Mouse (Mus musculus): Measurements from ENCODE around the gene Opcml.

DNA sequence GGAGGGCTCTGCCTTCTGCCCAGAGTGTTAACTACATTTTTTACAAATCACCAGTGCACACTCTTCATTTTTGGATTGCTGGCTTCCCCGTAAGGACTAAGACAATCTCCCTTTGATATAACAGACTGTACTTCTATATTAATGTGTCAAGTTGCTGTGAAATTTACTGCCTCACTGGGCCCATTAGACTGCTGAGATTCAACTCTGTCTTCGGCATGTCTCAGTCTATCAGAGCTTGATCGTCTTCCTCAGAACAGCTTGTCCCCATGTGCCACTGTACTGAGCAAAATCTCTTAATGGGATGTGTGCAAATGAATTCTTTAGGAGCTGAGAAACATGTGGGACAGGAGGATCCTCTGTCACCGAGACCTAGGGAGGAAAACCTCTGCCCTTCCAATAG, 970.9 kb downstream of the Opcml start:
- TF ChIP-seq HCFC1 (IDR thresholded peaks at IDR 0.05; ENCODE audit: borderline replicate concordance, insufficient read depth, low read length) (no peak), CHD2 (IDR thresholded peaks at IDR 0.05; ENCODE audit: low read depth, low read length) (no peak), ZNF384 (IDR thresholded peaks at IDR 0.05; ENCODE audit: low read depth, low read length) (no peak)
